Mouse (Mus musculus): ENCODE results near the gene Pik3r5.

Gene Pik3r5

GRCm38 (mm10) chr11:68526441-68526840, 94.5 kb downstream of the Pik3r5 start:
- DNase-seq (ENCODE audit: low read depth, low spot score): no peak

GRCm38 (mm10) chr11:68531066-68531806, 99.3 kb downstream of the Pik3r5 start:
- no peak for DNase-seq (ENCODE audit: low read depth, low spot score)

GRCm38 (mm10) chr11:68531941-68532535, 100.1 kb downstream of the Pik3r5 start:
- no peak for DNase-seq (ENCODE audit: low read depth, low spot score)

GRCm38 (mm10) chr11:68532773-68533172, 100.9 kb downstream of the Pik3r5 start:
- no peak for DNase-seq (ENCODE audit: low read depth, low spot score)

- DNase-seq (ENCODE audit: low read depth, low spot score): no peak
Measured at GRCm38 (mm10) chr11:68533971-68534475, 102.1 kb downstream of the Pik3r5 start.

GRCm38 (mm10) chr11:68536026-68536425, 104.1 kb downstream of the Pik3r5 start:
- DNase-seq (ENCODE audit: low read depth, low spot score): no peak

- DNase-seq (ENCODE audit: low read depth, low spot score): peak; percentile 18
Measured at GRCm38 (mm10) chr11:68536465-68536864, 104.5 kb downstream of the Pik3r5 start.

- DNase-seq (ENCODE audit: low read depth, low spot score): no peak
Measured at GRCm38 (mm10) chr11:68539621-68540020, 107.7 kb downstream of the Pik3r5 start.

- DNase-seq (ENCODE audit: low read depth, low spot score): no peak
Measured at GRCm38 (mm10) chr11:68544554-68544953, 112.6 kb downstream of the Pik3r5 start.

- no peak for DNase-seq (ENCODE audit: low read depth, low spot score)
Measured at GRCm38 (mm10) chr11:68545172-68545571, 113.3 kb downstream of the Pik3r5 start.

GRCm38 (mm10) chr11:68545682-68546222, 113.8 kb downstream of the Pik3r5 start:
- DNase-seq (ENCODE audit: low read depth, low spot score): no peak

Data from brain, embryonic 18.5 days (tissue).